16 mouse cellular contexts compared by ENCODE assay signal in the genomic region with DNA sequence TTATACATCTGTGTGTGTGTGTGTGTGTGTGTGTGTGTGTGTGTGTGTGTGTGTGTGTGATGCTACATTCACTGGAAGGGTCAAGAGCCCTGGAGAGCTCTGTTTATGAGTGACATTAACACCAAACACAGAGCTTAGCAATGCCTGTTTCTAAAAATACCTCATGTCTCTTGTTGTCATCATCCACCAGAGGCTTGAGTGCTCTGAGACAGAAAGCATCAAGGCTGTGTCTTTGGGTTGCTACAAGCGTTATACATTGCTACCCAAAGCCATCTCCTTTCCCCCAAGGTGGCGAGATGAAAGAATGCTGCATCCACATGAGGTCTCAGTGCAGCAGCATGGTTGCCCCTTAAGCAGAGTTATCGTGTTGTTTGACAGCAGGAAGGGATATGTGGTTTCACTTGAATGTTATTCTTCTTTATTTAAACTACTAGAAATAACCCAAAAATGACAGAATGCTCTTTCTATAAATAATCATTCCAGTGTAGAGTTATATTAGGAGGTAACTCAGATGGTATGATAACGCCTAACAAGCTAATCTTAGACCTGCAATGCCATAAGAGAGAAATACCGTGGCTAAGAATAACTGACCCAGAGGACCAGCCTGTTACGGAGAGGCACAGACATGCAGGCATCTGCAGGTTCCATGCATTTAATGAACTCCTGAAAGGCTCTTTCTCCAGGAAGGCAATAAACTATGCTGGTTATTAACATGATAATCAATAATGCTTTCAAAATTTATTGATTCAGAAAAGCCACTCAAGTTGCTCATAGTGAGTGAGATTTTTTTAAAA.
DNase-seq lines count a peak whose midpoint lies in the region; ATAC-seq lines count a peak whose summit lies in the region.
"Had no signal": no experiment of that assay in that cellular context is flagged by ENCODE, and none has a peak within 500 bp of the region (broad histone marks: within the 10 kb centered on the region; RNA-seq: fewer than 3 reads in every experiment).

No protein-coding gene starts in this region.

- H3K9me3 ChIP-seq in forebrain, embryonic 12.5 days, result no peaks in the 10 kb centered on the region
- no peaks in the 10 kb centered on the region for H3K9me3 ChIP-seq in forebrain, embryonic 11.5 days (ENCODE audit: control insufficient read depth, low read length)
- no peaks in the 10 kb centered on the region for H3K9me3 ChIP-seq in heart, embryonic 12.5 days (replicated peaks)
- H3K9me3 ChIP-seq in midbrain, embryonic 16.5 days (replicated peaks; ENCODE audit: control insufficient read depth, low read length, poor library complexity, severe bottlenecking), result no peaks in the 10 kb centered on the region
- no peaks in the 10 kb centered on the region for H3K9me3 ChIP-seq in liver, embryonic 11.5 days (ENCODE audit: control insufficient read depth, low read length)
- H3K9me3 ChIP-seq: hindbrain, embryonic 12.5 days; liver, embryonic 15.5 days had no signal

- H3K4me2 ChIP-seq in forebrain, embryonic 12.5 days, result no peak overlapping the region
- H3K4me2 ChIP-seq in forebrain, embryonic 11.5 days (ENCODE audit: low read depth, low read length, severe bottlenecking), result no peak overlapping the region
- H3K4me2 ChIP-seq in heart, embryonic 12.5 days, result peak overlapping the region; percentile 59
- H3K4me2 ChIP-seq in midbrain, embryonic 16.5 days (ENCODE audit: low read length), result no peak overlapping the region
- no peak overlapping the region for H3K4me2 ChIP-seq in liver, embryonic 11.5 days
- H3K4me2 ChIP-seq: hindbrain, embryonic 12.5 days; liver, embryonic 15.5 days had no signal

- H3K9ac ChIP-seq in forebrain, embryonic 12.5 days, result no peak overlapping the region
- no peak overlapping the region for H3K9ac ChIP-seq in forebrain, embryonic 11.5 days (ENCODE audit: low read length)
- H3K9ac ChIP-seq in heart, embryonic 12.5 days, result no peak overlapping the region
- H3K9ac ChIP-seq in midbrain, embryonic 16.5 days (ENCODE audit: low read depth, low read length), result no peak overlapping the region
- no peak overlapping the region for H3K9ac ChIP-seq in liver, embryonic 11.5 days (ENCODE audit: low read depth, low read length)
- H3K9ac ChIP-seq: hindbrain, embryonic 12.5 days; liver, embryonic 15.5 days had no signal

- peak; percentile 30; the same call in 1 of the 2 replicates for ATAC-seq in forebrain, embryonic 12.5 days (ENCODE audit: low FRiP score)
- ATAC-seq in forebrain, embryonic 11.5 days (replicated peaks; ENCODE audit: low FRiP score), result no peak
- peak; percentile 76 for ATAC-seq in heart, embryonic 12.5 days (ENCODE audit: insufficient number of reproducible peaks, low FRiP score)
- ATAC-seq in midbrain, embryonic 16.5 days, result peak; percentile 39; the same call in 1 of the 2 replicates
- no peak for ATAC-seq in liver, embryonic 11.5 days (replicated peaks; ENCODE audit: low FRiP score)
- ATAC-seq: intestine, postnatal 0 days; Patski had no signal

- intact Hi-C loops in heart, postnatal 36 days (cut with DNase I), result no loop called here

- H3K4me1 ChIP-seq in forebrain, embryonic 12.5 days, result no peaks in the 10 kb centered on the region
- H3K4me1 ChIP-seq in forebrain, embryonic 11.5 days (replicated peaks; ENCODE audit: control insufficient read depth, insufficient read depth, low read length), result no peaks in the 10 kb centered on the region
- H3K4me1 ChIP-seq in heart, embryonic 12.5 days (replicated peaks), result peaks cover 20% of the 10 kb centered on the region
- peaks cover 5% of the 10 kb centered on the region; the same call in 1 of the 2 replicates for H3K4me1 ChIP-seq in midbrain, embryonic 16.5 days (ENCODE audit: control insufficient read depth, insufficient read depth, low read length)
- H3K4me1 ChIP-seq in liver, embryonic 11.5 days (replicated peaks; ENCODE audit: control insufficient read depth, insufficient read depth, low read length), result no peaks in the 10 kb centered on the region
- H3K4me1 ChIP-seq: liver, embryonic 15.5 days had no signal

- H3K27ac ChIP-seq in forebrain, embryonic 12.5 days, result no peak overlapping the region
- H3K27ac ChIP-seq in forebrain, embryonic 11.5 days (ENCODE audit: low read depth, low read length), result no peak overlapping the region
- H3K27ac ChIP-seq in heart, embryonic 12.5 days (ENCODE audit: poor library complexity, severe bottlenecking), result peak overlapping the region; percentile 96
- peak overlapping the region; percentile 58; the same call in 1 of the 2 replicates for H3K27ac ChIP-seq in midbrain, embryonic 16.5 days (ENCODE audit: low read length)
- no peak overlapping the region for H3K27ac ChIP-seq in liver, embryonic 11.5 days (ENCODE audit: low read depth, low read length)
- H3K27ac ChIP-seq: hindbrain, embryonic 12.5 days; liver, embryonic 15.5 days had no signal

- 70% methylated on average over 6 of the region's 6 CpGs for WGBS in forebrain, embryonic 12.5 days
- 75% methylated on average over 6 of the region's 6 CpGs for WGBS in forebrain, embryonic 11.5 days
- 30% methylated on average over 6 of the region's 6 CpGs for WGBS in heart, embryonic 12.5 days
- 43% methylated on average over 6 of the region's 6 CpGs for WGBS in midbrain, embryonic 16.5 days
- 51% methylated on average over 6 of the region's 6 CpGs for WGBS in liver, embryonic 11.5 days

- H3K4me3 ChIP-seq in forebrain, embryonic 12.5 days (replicated peaks), result no peak overlapping the region
- H3K4me3 ChIP-seq in forebrain, embryonic 11.5 days (ENCODE audit: low read depth, low read length), result no peak overlapping the region
- peak overlapping the region; percentile 34; the same call in 1 of the 2 replicates for H3K4me3 ChIP-seq in heart, embryonic 12.5 days
- no peak overlapping the region for H3K4me3 ChIP-seq in midbrain, embryonic 16.5 days (ENCODE audit: low read depth, low read length)
- H3K4me3 ChIP-seq in liver, embryonic 11.5 days (ENCODE audit: low read depth, low read length), result no peak overlapping the region
- H3K4me3 ChIP-seq: hindbrain, embryonic 12.5 days; liver, embryonic 15.5 days had no signal

- no peaks in the 10 kb centered on the region for H3K36me3 ChIP-seq in forebrain, embryonic 12.5 days (replicated peaks)
- no peaks in the 10 kb centered on the region for H3K36me3 ChIP-seq in forebrain, embryonic 11.5 days (ENCODE audit: control insufficient read depth, insufficient read depth, low read length)
- no peaks in the 10 kb centered on the region for H3K36me3 ChIP-seq in heart, embryonic 12.5 days
- H3K36me3 ChIP-seq in midbrain, embryonic 16.5 days (ENCODE audit: control insufficient read depth, insufficient read depth, low read length), result no peaks in the 10 kb centered on the region
- H3K36me3 ChIP-seq in liver, embryonic 11.5 days (ENCODE audit: control insufficient read depth, insufficient read depth, low read length), result no peaks in the 10 kb centered on the region
- H3K36me3 ChIP-seq: hindbrain, embryonic 12.5 days; liver, embryonic 15.5 days had no signal

- H3K27me3 ChIP-seq in forebrain, embryonic 12.5 days, result no peaks in the 10 kb centered on the region
- no peaks in the 10 kb centered on the region for H3K27me3 ChIP-seq in forebrain, embryonic 11.5 days (ENCODE audit: control insufficient read depth, insufficient read depth, low read length)
- no peaks in the 10 kb centered on the region for H3K27me3 ChIP-seq in heart, embryonic 12.5 days (replicated peaks)
- H3K27me3 ChIP-seq in midbrain, embryonic 16.5 days (ENCODE audit: control insufficient read depth, insufficient read depth, low read depth, low read length), result no peaks in the 10 kb centered on the region
- no peaks in the 10 kb centered on the region for H3K27me3 ChIP-seq in liver, embryonic 11.5 days (replicated peaks; ENCODE audit: control insufficient read depth, insufficient read depth, low read length)
- H3K27me3 ChIP-seq: hindbrain, embryonic 12.5 days; liver, embryonic 15.5 days had no signal

- no peak for DNase-seq in forebrain, embryonic 11.5 days (ENCODE audit: low spot score)
- DNase-seq in heart, postnatal 36 days, result no peak
- DNase-seq in brain, adult 2 months (ENCODE audit: low read depth, low spot score), result peak; percentile 41
- DNase-seq in ovary, adult 18-20 months (ENCODE audit: low spot score), result no peak
- DNase-seq in liver, embryonic 11.5 days (ENCODE audit: low spot score), result no peak
- DNase-seq: cerebellum, adult 18-20 months; kidney, postnatal 14 days; layer of hippocampus, postnatal 36 days; lung, postnatal 14 days had no signal

Comparison
In these comparisons a context has a peak if more than half of its experiments do, and no peak if none do; other contexts are left out.
1. ATAC-seq: peak in forebrain, embryonic 12.5 days (single experiment), heart, embryonic 12.5 days (single experiment) and midbrain, embryonic 16.5 days (single experiment); none in forebrain, embryonic 11.5 days (single experiment) and liver, embryonic 11.5 days (single experiment).
2. H3K27ac ChIP-seq: peak in heart, embryonic 12.5 days (single experiment) and midbrain, embryonic 16.5 days (single experiment); none in forebrain, embryonic 12.5 days (single experiment), forebrain, embryonic 11.5 days (single experiment) and liver, embryonic 11.5 days (single experiment).